Mouse (Mus musculus) neural tube, embryonic 12.5 days (tissue): Measurements from ENCODE around the gene Lpar2. TPM values are rescaled to one million over a fixed set of nuclear protein-coding genes. Genes with fewer than 3 reads are reported as not detected.

ENCODE experiments used
- ATAC-seq: fragments of 200-750 bp; cut with Nextera tagmentation; 2 replicates; pipeline ENCODE4 v1.8.0; 2017; ENCODE audit warnings: low read depth, mild to moderate bottlenecking, moderate TSS enrichment, moderate library complexity; ENCODE audit not compliant: low FRiP score
- H3K27ac ChIP-seq: fragments of 300-500 bp; sonication (generic); 2 replicates; pipeline ENCODE4 v1.5.1; 2016
- H3K27me3 ChIP-seq: fragments of 300-500 bp; sonication (generic); replicated peaks from 2 replicates; pipeline ENCODE4 v1.6.1; 2016; ENCODE audit warnings: mild to moderate bottlenecking
- H3K36me3 ChIP-seq: fragments of 300-500 bp; sonication (generic); 2 replicates; pipeline ENCODE4 v1.6.1; 2016; ENCODE audit warnings: mild to moderate bottlenecking
- H3K4me1 ChIP-seq: fragments of 300-500 bp; sonication (generic); 2 replicates; pipeline ENCODE4 v1.6.1; 2016
- H3K4me2 ChIP-seq: fragments of 300-500 bp; sonication (generic); replicated peaks from 2 replicates; pipeline ENCODE4 v1.6.1; 2016; ENCODE audit warnings: mild to moderate bottlenecking
- H3K4me3 ChIP-seq: fragments of 300-500 bp; sonication (generic); 2 replicates; pipeline ENCODE4 v1.5.1; 2016
- H3K9ac ChIP-seq: fragments of 300-500 bp; sonication (generic); 2 replicates; pipeline ENCODE4 v1.6.1; 2016; ENCODE audit warnings: mild to moderate bottlenecking
- H3K9me3 ChIP-seq: fragments of 300-500 bp; sonication (generic); 2 replicates; pipeline ENCODE4 v1.6.1; 2016; ENCODE audit warnings: mild to moderate bottlenecking
- WGBS: fragments of 180-500 bp; shearing (Covaris S2); methylation state at CpG from one replicate; pipeline ENCODE4 v1.1.7; 2016; 5-methylcytosine and 5-hydroxymethylcytosine counted together
- polyA plus RNA-seq: library from polyadenylated mRNA; unstranded; fragments of >200 nt; fragmentation: Nextera tagmentation; extraction: Ambion mirVana; gene quantifications from 2 replicates; pipeline ENCODE4 v1.2.1, GENCODE M21; 2016

Gene Lpar2
- polyA plus RNA-seq, 1 experiment from 2014 or later: 0.51 TPM

GRCm38 (mm10) chr8:69808094-69808863 lies 13.9 kb upstream of the Lpar2 start, which contains the start of gene Gmip:
Gene Gmip, plus strand, starts transcription at chr8:69808679.
- peaks cover 55% of the 10 kb centered on the region for H3K36me3 ChIP-seq
- H3K27ac ChIP-seq: peak within 1 kb of the TSS; percentile 50; the same call in 1 of the 2 replicates
- WGBS: 5% methylated on average over 26 of the region's 28 CpGs
- peaks cover 16% of the 10 kb centered on the region for H3K4me1 ChIP-seq
- H3K9me3 ChIP-seq: no peaks in the 10 kb centered on the region
- peak within 1 kb of the TSS; percentile 79 for H3K9ac ChIP-seq
- no peaks in the 10 kb centered on the region for H3K27me3 ChIP-seq
- ATAC-seq: peak; percentile 78
- H3K4me2 ChIP-seq: peak within 1 kb of the TSS; percentile 87
- peak within 1 kb of the TSS; percentile 47 for H3K4me3 ChIP-seq

- H3K27ac ChIP-seq: peak overlapping the region; percentile 50; the same call in 1 of the 2 replicates
- ATAC-seq: peak; percentile 77
- WGBS: 3% methylated on average over 23 of the region's 23 CpGs
- no peaks in the 10 kb centered on the region for H3K9me3 ChIP-seq
- peak overlapping the region; percentile 79 for H3K9ac ChIP-seq
- H3K4me1 ChIP-seq: peaks cover 16% of the 10 kb centered on the region
- H3K4me3 ChIP-seq: peak overlapping the region; percentile 47
- peak overlapping the region; percentile 87 for H3K4me2 ChIP-seq
- peaks cover 54% of the 10 kb centered on the region for H3K36me3 ChIP-seq
- no peaks in the 10 kb centered on the region for H3K27me3 ChIP-seq
Observed at GRCm38 (mm10) chr8:69808864-69809403, 13.3 kb upstream of the Lpar2 start.

- Histone ChIP-seq H3K9me3 (no peaks in the 10 kb centered on the region), H3K36me3 (peaks cover 56% of the 10 kb centered on the region), H3K9ac (no peak overlapping the region), H3K4me1 (peaks cover 16% of the 10 kb centered on the region), H3K4me3 (no peak overlapping the region), H3K27me3 (no peaks in the 10 kb centered on the region), H3K4me2 (peak overlapping the region; percentile 87), H3K27ac (no peak overlapping the region)
- WGBS: 79% methylated on average over 3 of the region's 3 CpGs
- no peak for ATAC-seq
Observed at GRCm38 (mm10) chr8:69809820-69810219, 12.4 kb upstream of the Lpar2 start.

- H3K9ac ChIP-seq: no peak overlapping the region
- no peak overlapping the region for H3K4me3 ChIP-seq
- H3K4me2 ChIP-seq: no peak overlapping the region
- ATAC-seq: no peak
- H3K36me3 ChIP-seq: peaks cover 56% of the 10 kb centered on the region
- H3K27me3 ChIP-seq: no peaks in the 10 kb centered on the region
- H3K4me1 ChIP-seq: no peaks in the 10 kb centered on the region
- H3K9me3 ChIP-seq: no peaks in the 10 kb centered on the region
- H3K27ac ChIP-seq: no peak overlapping the region
- 79% methylated on average over 2 of the region's 2 CpGs for WGBS
Observed at GRCm38 (mm10) chr8:69814881-69815280, 7.3 kb upstream of the Lpar2 start.

DNA sequence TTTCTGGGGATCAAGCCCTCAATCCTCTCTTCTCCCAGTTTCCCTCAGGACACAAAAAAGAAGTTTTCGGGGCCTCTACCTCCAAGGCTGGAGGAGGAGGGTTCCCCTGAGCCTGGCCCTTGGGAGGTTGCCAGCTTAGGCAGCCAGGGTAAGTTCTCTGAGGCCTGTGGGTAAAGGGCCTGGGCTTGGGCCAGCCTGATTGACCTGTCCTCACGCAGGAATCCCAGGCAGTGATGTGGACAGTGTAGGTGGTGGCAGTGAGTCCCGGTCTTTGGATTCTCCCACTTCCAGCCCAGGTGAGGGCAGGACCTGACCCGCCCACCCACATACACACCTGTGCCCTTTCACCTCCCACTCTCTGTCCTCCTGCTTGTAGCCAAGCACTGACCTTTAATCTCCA lies 6.8 kb upstream of the Lpar2 start:
- Histone ChIP-seq H3K27me3 (0 out of 2 replicates have a peak, but pooled peaks cover under 1% of the 10 kb centered on the region), H3K9me3 (no peaks in the 10 kb centered on the region), H3K9ac (no peak overlapping the region), H3K4me2 (no peak overlapping the region), H3K27ac (no peak overlapping the region), H3K4me3 (no peak overlapping the region), H3K36me3 (peaks cover 58% of the 10 kb centered on the region), H3K4me1 (no peaks in the 10 kb centered on the region)
- ATAC-seq: no peak
- over 99% methylated on average over 4 of the region's 4 CpGs for WGBS

DNA sequence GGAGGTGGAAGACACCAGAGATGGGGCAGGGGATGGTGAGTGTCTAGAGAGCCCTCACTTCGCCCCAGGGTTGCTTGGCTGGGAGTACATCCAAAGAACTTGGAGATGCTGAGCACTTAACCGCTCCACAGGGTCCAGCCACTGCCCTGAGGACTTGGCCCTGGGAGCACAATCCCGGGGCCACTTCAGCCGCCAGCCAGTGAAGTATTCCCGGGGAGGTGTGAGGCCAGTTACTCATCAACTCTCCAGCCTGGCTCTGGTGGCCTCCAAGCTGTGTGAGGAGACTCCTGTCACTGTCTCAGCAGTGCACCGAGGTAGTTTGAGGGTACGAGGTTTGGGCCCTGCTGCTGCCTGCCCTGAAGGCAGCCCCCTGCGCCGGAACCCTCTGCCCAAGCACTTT lies 1.8 kb upstream of the Lpar2 start:
- Histone ChIP-seq H3K9me3 (no peaks in the 10 kb centered on the region), H3K4me3 (no peak overlapping the region), H3K27ac (no peak overlapping the region), H3K36me3 (peaks cover 38% of the 10 kb centered on the region), H3K27me3 (peaks cover 5% of the 10 kb centered on the region; the same call in 1 of the 2 replicates), H3K4me2 (no peak overlapping the region), H3K9ac (no peak overlapping the region), H3K4me1 (peaks cover 24% of the 10 kb centered on the region)
- no peak for ATAC-seq
- WGBS: 76% methylated on average over 9 of the region's 9 CpGs

GRCm38 (mm10) chr8:69821971-69822385 lies 251 bp upstream of the Lpar2 start:
- Histone ChIP-seq H3K4me3 (peak overlapping the region; percentile 53), H3K27ac (no peak overlapping the region), H3K9ac (peak overlapping the region; percentile 68), H3K9me3 (no peaks in the 10 kb centered on the region), H3K27me3 (peaks cover 5% of the 10 kb centered on the region; the same call in 1 of the 2 replicates), H3K36me3 (peaks cover 35% of the 10 kb centered on the region), H3K4me2 (peak overlapping the region; percentile 89), H3K4me1 (peaks cover 24% of the 10 kb centered on the region)
- ATAC-seq: peak; percentile 69
- WGBS: 0% methylated on average over 18 of the region's 22 CpGs

- H3K36me3 ChIP-seq: peaks cover 21% of the 10 kb centered on the region
- H3K9ac ChIP-seq: no peak overlapping the region
- H3K4me2 ChIP-seq: no peak overlapping the region
- no peak overlapping the region for H3K27ac ChIP-seq
- 91% methylated on average over 12 of the region's 12 CpGs for WGBS
- H3K9me3 ChIP-seq: no peaks in the 10 kb centered on the region
- H3K27me3 ChIP-seq: no peaks in the 10 kb centered on the region
- ATAC-seq: no peak
- H3K4me3 ChIP-seq: no peak overlapping the region
- peaks cover 24% of the 10 kb centered on the region for H3K4me1 ChIP-seq
Observed at GRCm38 (mm10) chr8:69826371-69826770, 4.1 kb downstream of the Lpar2 start.

DNA sequence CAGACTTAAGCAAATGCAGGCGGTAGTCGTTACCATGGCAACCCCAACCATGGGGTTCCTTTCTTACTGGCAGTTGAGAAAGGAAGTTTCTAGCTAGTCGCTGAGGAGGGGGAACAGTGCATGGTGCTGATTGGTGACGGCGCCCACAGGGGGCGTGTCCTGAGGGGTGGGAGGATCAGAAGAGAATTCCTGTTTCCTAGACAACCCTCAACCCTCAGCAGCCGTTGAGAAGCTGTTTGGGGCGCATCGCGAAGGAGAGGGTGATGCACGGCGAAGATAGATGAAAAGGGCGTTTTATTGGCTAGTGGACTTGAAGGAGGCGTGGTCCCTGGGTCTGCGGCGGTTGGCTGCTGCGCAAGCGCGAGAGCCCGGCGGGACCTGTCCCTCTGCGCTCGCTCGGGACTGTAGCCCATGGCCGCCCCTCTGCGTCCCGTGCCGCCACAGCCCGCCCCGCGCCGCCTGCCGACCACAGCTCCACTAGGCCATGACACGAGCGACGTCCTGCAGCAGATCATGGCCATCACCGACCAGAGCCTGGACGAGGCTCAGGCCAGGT lies 10.1 kb downstream of the Lpar2 start, which contains the start of gene Pbx4:
Pbx4 (plus strand) TSS at position 194 of the 556 bp plus-strand sequence.
- H3K36me3 ChIP-seq: peaks cover 3% of the 10 kb centered on the region
- 0% methylated on average over 38 of the region's 38 CpGs for WGBS
- H3K9ac ChIP-seq: peak within 1 kb of the TSS; percentile 76
- peak within 1 kb of the TSS; percentile 70 for H3K4me3 ChIP-seq
- ATAC-seq: peak; percentile 99
- H3K27ac ChIP-seq: peak within 1 kb of the TSS; percentile 80; the same call in 1 of the 2 replicates
- no peaks in the 10 kb centered on the region for H3K27me3 ChIP-seq
- H3K4me2 ChIP-seq: peak within 1 kb of the TSS; percentile 81
- no peaks in the 10 kb centered on the region for H3K9me3 ChIP-seq
- H3K4me1 ChIP-seq: peaks cover 17% of the 10 kb centered on the region

GRCm38 (mm10) chr8:69837057-69837682 lies 14.9 kb downstream of the Lpar2 start:
- Histone ChIP-seq H3K4me2 (no peak overlapping the region), H3K27ac (no peak overlapping the region), H3K36me3 (peaks cover 4% of the 10 kb centered on the region; the same call in 1 of the 2 replicates), H3K9ac (no peak overlapping the region), H3K27me3 (no peaks in the 10 kb centered on the region), H3K4me1 (peaks cover 13% of the 10 kb centered on the region), H3K9me3 (no peaks in the 10 kb centered on the region), H3K4me3 (no peak overlapping the region)
- 80% methylated on average over 8 of the region's 8 CpGs for WGBS
- ATAC-seq: no peak

GRCm38 (mm10) chr8:69847167-69848065 lies 25.2 kb downstream of the Lpar2 start:
- Histone ChIP-seq H3K27me3 (no peaks in the 10 kb centered on the region), H3K4me1 (no peaks in the 10 kb centered on the region), H3K4me3 (no peak overlapping the region), H3K9me3 (no peaks in the 10 kb centered on the region), H3K27ac (no peak overlapping the region), H3K36me3 (no peaks in the 10 kb centered on the region), H3K4me2 (no peak overlapping the region), H3K9ac (no peak overlapping the region)
- no peak for ATAC-seq
- WGBS: 80% methylated on average over 3 of the region's 3 CpGs
